Mouse (Mus musculus) thymus, postnatal 4 days (tissue): ENCODE measurements around the gene AF067061.
"Not testable (repeated sequence)": the region's sequence is repeated elsewhere in the genome, so short reads cannot be mapped to it uniquely, and the experiment has no call there.

ENCODE experiments used
- DNase-seq: peaks from one replicate; pipeline ENCODE4 v3.0.0; 2021

Gene AF067061

GRCm38 (mm10) chr13:120262870-120263269 lies at the start of gene AF067061:
TSS of gene AF067061 (plus strand) at chr13:120263114.
- DNase-seq: not testable (repeated sequence)

DNA sequence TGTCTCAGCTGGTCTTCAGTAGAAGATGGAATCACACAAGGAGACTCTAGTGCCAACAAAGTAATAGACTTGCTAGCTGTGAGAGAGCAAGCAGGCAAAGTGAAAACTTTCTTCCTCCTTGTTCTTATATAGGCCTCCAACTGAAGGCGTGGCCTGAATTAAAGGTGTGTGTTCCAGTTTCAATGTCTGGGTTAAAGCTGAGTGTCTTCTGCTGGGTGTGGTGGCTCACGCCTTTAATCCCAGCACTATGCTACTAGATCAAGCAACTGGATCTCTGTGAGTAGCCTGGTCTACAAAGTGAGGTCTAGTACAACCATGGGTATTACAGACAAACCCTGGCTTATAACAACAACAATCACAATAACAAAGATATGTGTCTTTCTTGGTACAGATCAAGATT lies 47.1 kb upstream of the AF067061 start, which contains the start of gene Gm21762:
Gene Gm21762 (minus strand): TSS at position 101 of the 400 bp plus-strand sequence.
- DNase-seq: not testable (repeated sequence)

DNA sequence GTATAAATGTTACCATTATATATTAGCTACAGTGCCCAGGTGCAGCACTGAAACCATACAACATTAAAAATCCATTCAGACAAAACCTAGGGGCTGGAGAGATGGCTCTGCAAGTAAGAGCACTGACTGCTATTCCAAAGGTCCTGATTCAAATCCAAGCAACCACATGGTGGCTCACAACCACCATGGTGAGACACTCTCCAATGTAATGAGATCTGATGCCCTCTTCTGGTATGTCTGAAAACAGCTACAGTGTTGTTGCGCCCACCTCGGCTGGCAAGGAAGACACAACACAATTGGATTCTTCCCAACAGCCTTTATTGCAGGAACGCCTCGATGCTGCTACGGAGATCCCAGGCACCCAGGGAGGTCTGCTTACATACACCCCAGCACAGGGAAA lies 42.0 kb upstream of the AF067061 start:
- DNase-seq: not testable (repeated sequence)

- not testable (repeated sequence) for DNase-seq
Observed at GRCm38 (mm10) chr13:120223012-120223659, 39.8 kb upstream of the AF067061 start.

GRCm38 (mm10) chr13:120231798-120232197 lies 31.1 kb upstream of the AF067061 start:
- DNase-seq: not testable (repeated sequence)

- peak; percentile 11 for DNase-seq
Observed at GRCm38 (mm10) chr13:120232447-120233049, 30.4 kb upstream of the AF067061 start.

DNA sequence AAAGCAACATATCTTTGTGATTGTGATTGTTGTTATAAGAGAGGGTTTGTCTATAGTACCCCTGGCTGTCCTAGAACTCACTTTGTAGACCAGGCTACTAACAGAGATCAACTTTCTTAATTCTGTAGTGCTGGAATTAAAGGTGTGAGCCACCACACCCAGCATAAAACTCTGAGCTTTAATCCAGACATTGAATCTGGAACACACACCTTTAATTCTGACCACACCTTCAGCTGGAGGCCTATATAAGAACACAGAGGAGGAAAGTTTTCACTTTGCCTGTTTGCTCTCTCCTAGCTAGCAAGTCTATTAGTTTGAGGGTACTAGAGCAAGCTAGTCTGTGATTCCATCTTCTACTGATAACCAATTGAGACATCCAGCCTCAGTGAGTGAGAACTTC lies 24.1 kb upstream of the AF067061 start, which contains the start of gene Gm21731:
Gene Gm21731 (plus strand): TSS at position 301 of the 400 bp plus-strand sequence.
- DNase-seq: not testable (repeated sequence)

DNA sequence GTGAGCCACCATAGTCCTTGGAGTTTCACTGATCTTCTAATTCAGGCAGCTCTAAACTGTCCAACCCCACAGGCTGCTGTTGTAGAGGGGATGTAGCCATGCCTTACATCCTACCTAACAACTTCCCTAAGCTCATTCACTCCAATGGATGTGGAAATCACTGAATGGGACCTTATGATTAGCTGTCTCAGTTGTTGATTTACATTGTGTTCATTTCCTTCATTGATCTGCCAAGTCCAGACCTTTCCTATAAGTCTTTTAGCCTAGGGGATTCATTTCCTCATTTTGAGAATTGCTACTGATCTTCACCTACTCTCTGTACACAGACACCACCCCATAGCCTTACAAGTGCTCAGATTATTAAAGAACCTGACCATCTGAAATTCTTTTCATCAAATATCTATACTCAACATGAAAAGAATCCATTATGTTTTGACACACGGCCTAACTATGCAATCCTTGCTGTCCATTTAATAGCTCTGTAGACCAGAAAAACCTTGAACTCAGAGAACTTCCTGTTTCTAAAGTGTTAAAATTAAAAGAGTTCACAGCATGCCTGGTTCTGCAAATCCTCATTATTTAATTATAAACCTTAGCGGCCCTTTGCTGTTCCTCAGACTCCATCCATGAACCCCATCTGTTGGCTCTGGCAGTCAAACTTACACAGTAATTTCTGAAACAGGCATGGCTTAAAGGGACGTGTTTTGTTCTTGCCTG lies 11.5 kb upstream of the AF067061 start:
- not testable (repeated sequence) for DNase-seq

GRCm38 (mm10) chr13:120258817-120259658 lies 3.9 kb upstream of the AF067061 start:
- not testable (repeated sequence) for DNase-seq

DNA sequence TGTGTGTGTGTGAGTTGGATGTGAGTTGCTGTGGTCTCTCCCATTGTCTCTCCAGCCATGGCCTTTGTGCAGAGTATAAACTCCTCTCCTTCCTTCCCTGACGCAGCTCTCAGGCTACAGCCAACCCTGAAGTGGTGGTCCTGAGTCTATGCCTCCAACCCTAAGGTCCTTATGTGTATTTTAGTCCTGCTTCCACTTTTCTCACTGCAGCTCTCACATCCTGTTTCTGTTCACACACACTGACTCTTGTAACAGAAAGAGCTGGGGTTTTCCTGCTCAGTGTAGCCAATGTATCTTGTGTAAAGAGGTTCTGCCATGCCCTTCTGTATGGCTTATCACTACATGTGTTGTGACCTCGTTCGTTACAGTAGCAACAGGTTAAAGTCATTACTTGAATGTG lies 3.2 kb upstream of the AF067061 start:
- not testable (repeated sequence) for DNase-seq

- not testable (repeated sequence) for DNase-seq
Observed at GRCm38 (mm10) chr13:120277837-120278236, 14.9 kb downstream of the AF067061 start.

DNA sequence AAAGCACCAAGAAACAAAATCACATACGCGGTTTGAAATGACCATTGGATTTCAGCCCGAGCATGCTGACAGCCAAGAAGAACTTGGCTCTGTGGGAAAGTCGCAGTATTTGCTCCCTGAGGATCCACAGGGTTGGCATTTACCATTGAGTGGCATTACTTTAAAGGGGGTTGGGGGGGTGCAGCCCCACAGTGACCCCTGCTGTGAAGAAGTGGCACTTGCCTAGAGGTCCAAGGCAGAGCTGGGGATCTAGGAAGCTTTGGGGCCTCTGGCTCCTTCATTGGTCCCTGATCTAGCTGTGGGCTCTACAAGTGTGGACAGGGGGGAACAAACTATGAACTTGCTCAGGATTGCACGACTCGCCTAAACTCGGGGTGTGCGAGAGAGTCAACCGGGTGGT lies 15.9 kb downstream of the AF067061 start:
- DNase-seq: peak; percentile 13

GRCm38 (mm10) chr13:120299324-120299894 lies 36.5 kb downstream of the AF067061 start:
- DNase-seq: peak; percentile 20

- peak; percentile 70 for DNase-seq
Observed at GRCm38 (mm10) chr13:120299991-120300442, 37.1 kb downstream of the AF067061 start, which contains the start of gene BC147527. TSS of gene BC147527 (plus strand) at chr13:120300392.

DNA sequence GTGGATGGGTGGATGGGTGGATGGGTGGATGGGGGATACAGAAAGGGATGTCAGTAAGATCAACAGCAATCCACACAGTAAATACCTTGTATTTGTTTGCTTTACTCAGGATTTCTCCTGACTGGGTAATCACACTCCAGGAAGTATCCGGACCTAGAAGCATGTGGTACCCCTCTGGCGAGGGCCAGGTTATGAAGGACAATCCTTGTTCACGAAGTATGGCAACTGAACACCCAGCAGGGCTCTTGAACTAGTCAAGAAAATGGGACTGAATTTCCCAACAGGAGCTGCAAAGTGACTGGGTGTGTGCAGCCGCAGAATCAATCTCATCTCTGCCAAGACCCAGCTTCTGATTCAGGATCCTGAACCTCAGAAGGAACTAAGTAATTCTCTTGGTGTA lies 37.9 kb downstream of the AF067061 start:
- DNase-seq: no peak

DNA sequence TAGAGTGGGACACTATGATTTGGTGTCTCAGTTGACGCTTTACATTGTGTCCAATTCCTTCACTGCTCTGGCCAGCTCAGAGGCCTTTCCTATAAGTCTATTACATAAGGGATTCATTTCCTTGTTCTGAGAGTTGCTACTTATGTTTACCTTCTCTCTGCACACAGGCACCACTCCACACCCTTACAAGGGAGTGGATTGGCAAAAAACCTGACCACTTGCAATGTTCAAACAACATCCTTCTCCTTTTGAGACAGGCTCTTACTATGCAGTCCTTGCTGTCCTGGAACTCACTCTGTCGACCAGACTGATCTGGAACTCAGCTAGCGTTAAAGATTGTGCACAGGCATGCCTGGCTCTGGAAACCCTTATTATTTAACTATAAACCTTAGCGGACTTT lies 47.8 kb downstream of the AF067061 start:
- DNase-seq: no peak

GRCm38 (mm10) chr13:120313584-120313983 lies 50.7 kb downstream of the AF067061 start:
- DNase-seq: peak; percentile 66
